Mouse (Mus musculus): ENCODE data around the gene Col1a1. TPM values are rescaled to one million over a fixed set of nuclear protein-coding genes. Genes with fewer than 3 reads are reported as not detected.

Gene Col1a1
- total and polyA plus RNA-seq, 3 experiments = 0.11 to 0.13 TPM; not detected in 1

DNA sequence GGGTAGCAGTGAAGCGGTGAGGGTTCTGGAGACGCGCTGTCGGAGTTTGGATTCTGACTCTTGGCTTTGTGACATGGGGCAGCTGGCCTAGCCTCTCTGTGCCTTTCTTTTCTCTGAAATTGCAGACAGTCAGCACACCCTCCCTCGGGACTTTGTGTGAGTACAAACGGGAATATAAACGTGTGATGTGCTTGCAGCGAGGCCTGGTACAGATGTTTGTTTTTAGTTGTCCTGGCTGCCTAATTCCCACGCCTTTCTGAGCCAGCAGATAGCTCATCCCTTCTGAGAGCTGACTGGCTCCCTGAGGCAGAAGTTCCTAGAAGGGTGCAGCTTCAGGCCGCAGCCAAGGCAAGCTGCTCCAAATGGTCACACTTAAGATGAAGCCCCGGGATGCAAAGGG is 9.6 kb upstream of the Col1a1 start:
- Histone ChIP-seq H3K4me1 (ENCODE audit: control insufficient read depth in 1 of 2, insufficient read depth in 2 of 2) (peaks cover 0 to 6% of the 10 kb centered on the region in 2 experiments; a peak in 2 of 4 replicates), H3K27ac (ENCODE audit: insufficient read depth, low read depth) (no peak overlapping the region), H3K4me3 (replicated peaks in 1 of 3; ENCODE audit: low read depth in 2 of 3, low read length in 2 of 3, poor library complexity in 1 of 3) (no peak overlapping the region), H3K4me2 (ENCODE audit: insufficient read depth, low read depth, poor library complexity, severe bottlenecking) (no peak overlapping the region), H3K9ac (ENCODE audit: insufficient read depth, low read depth) (no peak overlapping the region), H3K27me3 (replicated peaks) (peaks cover 82% of the 10 kb centered on the region), H3K79me2 (replicated peaks; ENCODE audit: control insufficient read depth, extremely low read depth, insufficient read depth, poor library complexity, severe bottlenecking) (no peaks in the 10 kb centered on the region), H3K9me3 (replicated peaks; ENCODE audit: low read length) (peaks cover 6% of the 10 kb centered on the region), H3K36me3 (replicated peaks in 1 of 2; ENCODE audit: control insufficient read depth in 1 of 2, insufficient read depth in 1 of 2, low read length in 1 of 2) (no peaks in the 10 kb centered on the region)
- in situ Hi-C loops (cut with MboI; ENCODE audit: low pct_ligation_motif_present, low pct_unique_long_range_greater_than_20kb, low sequenced_read_pairs) (no loop called here), dilution Hi-C loops (cut with MboI; ENCODE audit: extremely low pct_ligation_motif_present, extremely low pct_unique_long_range_greater_than_20kb, low sequenced_read_pairs) (no loop called here)
- no peak for DNase-seq (ENCODE audit: extremely low read depth)
- no peak for TF ChIP-seq ZMIZ1 (IDR thresholded peaks at IDR 0.05; ENCODE audit: low read depth, low read length)
- TF ChIP-seq NELFE (IDR thresholded peaks at IDR 0.05; ENCODE audit: low read depth, low read length) = no peak
- TF ChIP-seq ZNF384 (IDR thresholded peaks at IDR 0.05; ENCODE audit: low read depth, low read length) = no peak
- no peak for TF ChIP-seq PAX5 (IDR thresholded peaks at IDR 0.05; ENCODE audit: low read length)
- TF ChIP-seq SMC3 (IDR thresholded peaks at IDR 0.05; ENCODE audit: low read depth, low read length) = no peak
- no peak for TF ChIP-seq MYC (IDR thresholded peaks at IDR 0.05; ENCODE audit: low read depth, low read length)
- no peak for TF ChIP-seq ELF1 (IDR thresholded peaks at IDR 0.05; ENCODE audit: low read depth, low read length)
- TF ChIP-seq SIN3A (IDR thresholded peaks at IDR 0.05; ENCODE audit: low read length) = no peak
- no peak for TF ChIP-seq ETS1 (conservative IDR thresholded peaks at IDR 0.05; ENCODE audit: low read depth, low read length)
- no peak for TF ChIP-seq ZC3H11A (IDR thresholded peaks at IDR 0.05; ENCODE audit: low read depth, low read length)
- TF ChIP-seq CTCF (conservative IDR thresholded peaks at IDR 0.05 in 1 of 2, IDR thresholded peaks at IDR 0.05 in 1 of 2; ENCODE audit: low read depth in 2 of 2, low read length in 2 of 2) = no peak
- TF ChIP-seq ZKSCAN1 (IDR thresholded peaks at IDR 0.05; ENCODE audit: borderline replicate concordance, low read depth, low read length) = no peak
- no peak for TF ChIP-seq RCOR1 (conservative IDR thresholded peaks at IDR 0.05; ENCODE audit: low read depth, low read length)
- no peak for TF ChIP-seq IRF4 (IDR thresholded peaks at IDR 0.05; ENCODE audit: low read depth, low read length)

GRCm38 (mm10) chr11:94927771-94928291 is 8.2 kb upstream of the Col1a1 start:
- peaks cover 6% of the 10 kb centered on the region for H3K9me3 ChIP-seq (replicated peaks; ENCODE audit: low read length)
- no peak overlapping the region for H3K4me3 ChIP-seq (replicated peaks in 1 of 3; ENCODE audit: low read depth in 2 of 3, low read length in 2 of 3, poor library complexity in 1 of 3)
- peaks cover 85% of the 10 kb centered on the region for H3K27me3 ChIP-seq (replicated peaks)
- H3K79me2 ChIP-seq (replicated peaks; ENCODE audit: control insufficient read depth, extremely low read depth, insufficient read depth, poor library complexity, severe bottlenecking) = no peaks in the 10 kb centered on the region
- no peak for DNase-seq (ENCODE audit: extremely low read depth)
- in situ Hi-C loops (cut with MboI; ENCODE audit: low pct_ligation_motif_present, low pct_unique_long_range_greater_than_20kb, low sequenced_read_pairs) (no loop called here), dilution Hi-C loops (cut with MboI; ENCODE audit: extremely low pct_ligation_motif_present, extremely low pct_unique_long_range_greater_than_20kb, low sequenced_read_pairs) (no loop called here)
- TF ChIP-seq UBTF (IDR thresholded peaks at IDR 0.05; ENCODE audit: low read depth, low read length) (no peak), MXI1 (IDR thresholded peaks at IDR 0.05; ENCODE audit: low read depth, low read length) (no peak), HCFC1 (IDR thresholded peaks at IDR 0.05; ENCODE audit: low read depth, low read length) (no peak), ETS1 (conservative IDR thresholded peaks at IDR 0.05; ENCODE audit: low read depth, low read length) (no peak), USF2 (conservative IDR thresholded peaks at IDR 0.05; ENCODE audit: low read depth, low read length) (no peak), GABPA (IDR thresholded peaks at IDR 0.05; ENCODE audit: insufficient replicate concordance, low read depth, low read length) (no peak), ZMIZ1 (IDR thresholded peaks at IDR 0.05; ENCODE audit: low read depth, low read length) (no peak), E2F4 (IDR thresholded peaks at IDR 0.05; ENCODE audit: insufficient replicate concordance, low read depth, low read length) (no peak), MAZ (IDR thresholded peaks at IDR 0.05; ENCODE audit: low read depth, low read length) (no peak), ZKSCAN1 (IDR thresholded peaks at IDR 0.05; ENCODE audit: borderline replicate concordance, low read depth, low read length) (no peak), MEF2A (IDR thresholded peaks at IDR 0.05; ENCODE audit: borderline replicate concordance, low read depth, low read length) (no peak), PAX5 (IDR thresholded peaks at IDR 0.05; ENCODE audit: low read length) (no peak), MAX (IDR thresholded peaks at IDR 0.05; ENCODE audit: low read length) (no peak), CHD2 (IDR thresholded peaks at IDR 0.05; ENCODE audit: low read length) (no peak), SMC3 (IDR thresholded peaks at IDR 0.05; ENCODE audit: low read depth, low read length) (no peak), TBP (conservative IDR thresholded peaks at IDR 0.05; ENCODE audit: low read depth, low read length) (no peak), NRF1 (IDR thresholded peaks at IDR 0.05; ENCODE audit: low read depth, low read length) (no peak), ZNF384 (IDR thresholded peaks at IDR 0.05; ENCODE audit: low read depth, low read length) (no peak)
- no peak overlapping the region for H3K27ac ChIP-seq (ENCODE audit: insufficient read depth, low read depth)
- no peak overlapping the region for H3K4me2 ChIP-seq (ENCODE audit: insufficient read depth, low read depth, poor library complexity, severe bottlenecking)
- H3K4me1 ChIP-seq (ENCODE audit: control insufficient read depth in 1 of 2, insufficient read depth in 2 of 2) = peaks cover 0 to 6% of the 10 kb centered on the region in 2 experiments; a peak in 2 of 4 replicates
- no peaks in the 10 kb centered on the region for H3K36me3 ChIP-seq (replicated peaks in 1 of 2; ENCODE audit: control insufficient read depth in 1 of 2, insufficient read depth in 1 of 2, low read length in 1 of 2)
- H3K9ac ChIP-seq (ENCODE audit: insufficient read depth, low read depth) = no peak overlapping the region
